Mouse (Mus musculus): Measurements from ENCODE around the gene Rtn4r.

Rtn4r gene

DNA sequence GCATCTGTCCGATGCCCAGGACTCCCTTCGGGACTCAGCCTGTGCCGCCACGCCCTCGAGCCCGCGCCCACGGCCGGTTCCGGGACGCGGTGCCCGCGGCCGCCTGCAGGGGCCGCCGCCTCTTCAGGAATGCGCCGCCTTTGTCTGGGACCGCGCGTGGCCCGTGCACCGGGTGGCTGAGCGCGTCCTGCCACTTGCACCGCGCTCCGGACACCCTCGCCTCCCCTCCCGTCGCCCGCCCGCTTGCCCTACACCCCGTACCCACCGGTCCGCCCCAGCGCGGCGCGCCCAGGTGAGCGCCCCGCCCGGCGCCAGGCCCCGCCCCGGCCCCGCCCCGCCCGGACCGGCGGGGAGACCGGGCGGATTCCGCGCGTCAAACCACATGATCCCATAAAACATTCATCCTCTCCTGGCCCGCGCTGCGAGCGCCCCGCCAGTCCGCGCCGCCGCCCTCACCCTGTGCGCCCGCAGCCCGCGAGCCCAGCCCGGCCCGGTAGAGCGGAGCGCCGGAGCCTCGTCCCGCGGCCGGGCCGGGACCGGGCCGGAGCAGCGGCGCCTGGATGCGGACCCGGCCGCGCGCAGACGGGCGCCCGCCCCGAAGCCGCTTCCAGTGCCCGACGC lies at the start of gene Rtn4r:
TSS of gene Rtn4r (plus strand) at position 402 of the 621 bp plus-strand sequence.
- peak; percentile 78 for DNase-seq

DNA sequence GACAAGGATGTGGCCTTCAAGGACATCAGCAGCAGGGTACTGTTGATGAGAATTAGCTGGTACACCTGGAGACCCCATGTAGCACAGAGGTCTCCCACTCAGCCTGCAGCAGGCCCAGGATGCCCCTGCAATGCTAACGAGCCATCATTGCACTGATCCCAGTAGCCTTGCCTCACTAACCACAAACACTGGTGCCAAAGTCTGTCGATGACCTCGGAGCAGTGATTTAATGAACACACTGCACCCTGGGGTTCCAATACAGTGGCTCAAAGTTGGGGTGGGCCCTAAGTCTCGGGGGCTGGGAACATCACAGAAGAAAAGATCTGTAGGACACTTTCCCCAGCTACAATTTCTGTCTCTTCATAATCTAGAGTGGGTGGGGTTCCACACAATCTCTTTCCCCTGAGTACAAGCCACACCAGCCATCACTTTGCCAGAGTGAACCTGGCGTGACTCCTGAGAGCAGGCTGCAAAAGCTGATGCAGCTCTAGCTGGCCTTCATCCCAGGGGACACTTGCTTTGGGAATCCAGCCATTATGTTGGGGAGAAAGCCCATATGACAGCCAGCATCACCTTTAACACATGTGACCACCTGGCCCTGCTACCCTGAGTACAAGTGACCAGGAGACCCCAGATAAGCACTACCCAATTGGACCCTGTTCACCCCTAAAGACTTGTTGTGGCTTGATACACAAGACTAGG lies 49.0 kb upstream of the Rtn4r start:
- no peak for DNase-seq

- DNase-seq = no peak
Observed at GRCm38 (mm10) chr16:18079300-18079699, 48.1 kb upstream of the Rtn4r start.

- DNase-seq = no peak
Observed at GRCm38 (mm10) chr16:18080171-18080570, 47.3 kb upstream of the Rtn4r start.

DNA sequence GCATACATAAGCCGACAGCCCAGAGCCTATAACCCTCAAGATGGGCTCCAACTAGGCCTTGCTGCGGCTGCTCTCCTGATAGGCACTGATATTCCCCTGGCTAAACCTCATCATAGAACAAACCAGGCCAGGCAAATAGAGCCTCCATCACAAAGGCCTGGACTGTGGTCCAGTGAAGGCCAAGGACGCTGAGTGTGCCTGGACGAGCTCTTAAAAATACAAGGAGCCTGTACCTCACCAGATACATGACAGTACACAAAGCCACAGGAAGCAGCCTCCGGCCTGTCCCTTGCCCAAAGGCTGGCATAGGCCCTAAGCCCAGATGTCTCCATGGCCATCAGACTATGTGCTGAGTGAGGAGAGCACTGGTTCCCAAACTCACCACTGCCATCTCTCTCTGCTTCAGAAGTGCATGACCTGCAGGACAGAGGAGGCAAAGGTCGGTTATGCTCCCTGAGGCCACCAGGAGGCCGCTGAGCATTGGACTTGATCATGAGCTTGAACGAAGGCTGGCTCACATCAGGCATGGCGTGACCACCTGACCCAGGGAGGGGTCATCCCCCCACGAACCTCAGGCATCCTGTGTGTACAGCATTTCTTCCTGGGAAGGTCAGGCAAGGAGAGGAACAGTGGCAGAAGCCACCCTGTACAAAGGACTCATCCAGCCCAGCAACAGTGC lies 46.2 kb upstream of the Rtn4r start:
- DNase-seq = peak; percentile 67

DNA sequence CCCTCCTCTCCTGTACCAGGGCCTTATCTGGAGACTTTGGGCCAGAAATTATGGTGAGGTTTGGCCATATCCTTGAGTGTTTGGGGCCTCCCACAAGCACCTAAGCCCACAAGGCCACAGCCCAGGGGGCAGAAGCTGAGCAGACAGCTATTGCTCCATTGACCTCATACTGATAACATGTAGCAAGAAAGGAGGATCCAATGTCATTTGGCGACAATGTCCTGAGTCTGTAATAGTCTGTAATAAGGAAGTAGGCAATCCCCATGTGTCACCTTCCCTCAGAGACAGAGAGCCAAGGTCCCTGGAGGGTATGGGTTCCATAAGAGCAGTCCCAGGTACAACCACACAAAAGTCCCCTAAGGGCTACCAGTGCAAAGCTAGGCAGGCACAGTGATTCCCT lies 45.2 kb upstream of the Rtn4r start:
- DNase-seq = no peak

DNA sequence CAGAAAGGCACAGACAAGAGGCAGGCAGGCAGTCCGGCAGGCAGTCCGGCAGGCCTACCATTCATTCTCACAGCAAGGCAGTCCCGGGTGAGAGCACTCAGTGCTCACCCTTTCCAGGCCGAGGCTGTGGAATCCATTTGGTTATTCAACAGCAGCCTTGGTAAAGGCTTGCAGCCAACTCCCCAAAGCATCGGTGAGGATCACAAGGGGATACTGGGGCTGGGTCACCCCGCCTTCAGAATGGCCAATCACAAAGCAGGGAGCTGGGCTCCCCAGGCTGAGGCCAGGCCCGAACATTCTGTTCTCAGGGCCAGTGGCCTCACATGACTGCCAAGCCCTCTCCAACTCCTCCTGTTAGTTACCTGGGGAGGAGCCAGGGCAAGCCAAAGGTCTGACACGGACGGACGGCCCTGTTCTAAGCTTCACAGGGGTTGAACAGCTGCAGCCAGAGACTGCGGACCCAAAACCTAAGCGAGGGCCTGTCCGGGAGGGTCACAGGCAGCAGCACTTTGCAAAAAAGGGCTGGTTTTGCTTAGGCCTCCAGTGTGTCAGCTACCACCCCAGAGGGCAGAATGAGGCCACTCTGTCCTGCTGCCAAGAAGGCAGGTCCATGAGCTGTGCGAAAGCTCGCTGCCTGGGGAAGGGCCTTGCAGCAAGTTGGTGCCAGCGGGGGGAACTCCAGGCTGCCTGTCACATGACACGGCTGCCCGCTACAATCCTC lies 44.1 kb upstream of the Rtn4r start:
- DNase-seq = peak; percentile 92

DNA sequence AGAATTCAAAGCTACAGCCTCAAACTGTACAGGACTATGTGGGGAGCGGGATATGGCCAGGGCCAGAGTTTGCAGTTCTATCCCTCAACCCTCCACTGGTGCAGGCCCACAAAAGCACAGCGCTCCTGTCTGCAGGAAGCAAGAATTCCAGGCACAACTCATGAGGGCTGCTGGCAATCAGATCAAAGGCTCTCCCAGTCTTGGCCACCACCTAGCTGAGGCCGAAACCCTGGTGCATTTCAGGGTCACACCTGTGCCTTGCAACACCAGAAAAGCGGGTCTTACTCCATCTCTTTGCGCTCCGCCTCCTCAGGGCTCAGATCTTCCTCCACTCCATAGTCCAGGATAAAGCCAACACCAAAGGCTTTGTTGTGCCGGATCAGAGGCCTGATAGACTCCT lies 43.2 kb upstream of the Rtn4r start:
- peak; percentile 35 for DNase-seq

- DNase-seq = peak; percentile 36
Observed at GRCm38 (mm10) chr16:18087101-18087500, 40.3 kb upstream of the Rtn4r start.

- no peak for DNase-seq
Observed at GRCm38 (mm10) chr16:18096348-18096747, 31.1 kb upstream of the Rtn4r start.

DNA sequence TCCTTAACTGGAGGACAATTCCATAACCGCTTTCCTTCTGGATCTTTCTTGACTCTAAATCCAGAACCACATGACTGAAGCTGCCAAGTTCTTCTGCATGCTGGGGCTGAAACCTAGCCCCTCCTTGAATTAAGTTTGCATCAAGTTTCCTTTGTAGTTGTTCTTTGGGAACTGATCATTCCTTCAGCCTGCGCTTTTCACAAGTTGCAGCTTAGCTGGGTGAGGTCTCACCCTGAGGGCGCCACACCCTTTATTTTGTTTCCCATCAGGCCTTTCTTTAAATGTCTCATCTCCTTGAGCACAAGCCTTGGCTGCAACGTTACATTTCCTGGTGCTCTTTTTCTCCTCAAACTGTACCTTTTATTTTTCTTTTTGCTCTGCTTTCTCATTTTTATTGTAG lies 24.6 kb upstream of the Rtn4r start:
- no peak for DNase-seq

GRCm38 (mm10) chr16:18103366-18103765 lies 24.1 kb upstream of the Rtn4r start:
- peak; percentile 42 for DNase-seq

DNA sequence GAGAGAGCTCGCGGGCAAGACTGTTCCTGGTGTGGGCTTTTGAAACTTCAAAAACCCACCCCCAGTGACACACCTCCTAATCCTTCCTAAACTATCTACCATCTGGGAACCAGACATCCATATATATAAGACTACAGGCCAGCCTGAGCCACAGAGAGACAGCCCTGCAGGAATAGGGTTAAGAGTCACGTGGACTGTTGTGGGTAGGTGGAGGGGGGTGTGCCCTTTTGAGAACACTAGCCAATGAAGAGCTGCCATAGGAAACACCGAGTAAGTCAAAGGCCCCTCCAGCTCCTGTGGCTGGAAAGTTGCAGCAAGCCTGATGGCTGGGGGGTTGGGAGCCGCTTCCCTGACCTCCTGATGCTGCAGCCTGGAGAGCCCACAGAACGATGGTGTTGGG lies 23.6 kb upstream of the Rtn4r start:
- DNase-seq = no peak

- peak; percentile 83 for DNase-seq
Observed at GRCm38 (mm10) chr16:18108221-18108966, 19.0 kb upstream of the Rtn4r start.

- no peak for DNase-seq
Observed at GRCm38 (mm10) chr16:18111042-18111441, 16.4 kb upstream of the Rtn4r start.

GRCm38 (mm10) chr16:18116467-18116866 lies 11.0 kb upstream of the Rtn4r start:
- no peak for DNase-seq

GRCm38 (mm10) chr16:18118285-18118684 lies 9.2 kb upstream of the Rtn4r start:
- no peak for DNase-seq

DNA sequence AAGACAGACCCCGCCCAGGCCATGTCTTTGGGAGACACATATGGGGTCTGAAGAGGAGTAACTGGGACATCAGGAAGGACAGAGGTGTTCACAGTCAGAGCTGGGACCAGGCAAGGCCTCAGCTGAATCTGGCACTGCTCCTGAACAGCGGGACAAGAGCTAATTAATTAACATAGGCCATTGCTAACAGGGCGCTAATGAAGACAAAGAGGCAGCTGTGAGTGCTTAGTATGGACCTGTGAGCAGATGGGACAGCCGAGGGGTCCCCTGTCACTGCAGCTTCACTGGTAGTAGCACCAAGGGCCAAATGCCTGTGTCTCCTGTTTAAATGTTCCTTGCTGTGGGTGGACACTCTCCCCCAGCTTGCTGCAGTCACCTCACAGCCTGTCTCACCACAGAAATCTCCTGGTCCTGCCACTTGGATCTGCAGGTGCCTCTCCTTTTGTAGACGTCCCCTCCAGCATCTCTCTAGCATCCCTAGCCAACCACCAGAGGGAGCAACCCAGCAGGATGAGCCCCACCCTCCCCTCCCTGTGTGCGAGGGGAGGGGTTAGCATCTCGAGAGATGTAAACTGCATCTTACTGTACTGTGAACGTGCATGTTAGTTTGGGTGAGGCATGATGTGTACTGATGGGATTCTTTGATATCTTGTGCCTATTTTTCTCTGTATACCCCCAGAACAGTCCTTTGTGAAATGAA lies 8.3 kb upstream of the Rtn4r start:
- peak; percentile 60 for DNase-seq

GRCm38 (mm10) chr16:18122740-18123139 lies 4.7 kb upstream of the Rtn4r start:
- no peak for DNase-seq

- DNase-seq = no peak
Observed at GRCm38 (mm10) chr16:18123471-18123870, 4.0 kb upstream of the Rtn4r start.

- DNase-seq = no peak
Observed at GRCm38 (mm10) chr16:18124040-18124439, 3.4 kb upstream of the Rtn4r start.

- no peak for DNase-seq
Observed at GRCm38 (mm10) chr16:18124626-18125025, 2.8 kb upstream of the Rtn4r start.

Data from kidney, postnatal 14 days (tissue).